Mouse (Mus musculus): ENCODE measurements around the gene Tesc.

GRCm38 (mm10) chr5:117993550-117993949, 34.0 kb upstream of the Tesc start:
- no peak for TF ChIP-seq CTCF (IDR thresholded peaks at IDR 0.05; ENCODE audit: extremely low read depth, insufficient read depth, insufficient read length, insufficient replicate concordance)
- no peak for TF ChIP-seq POLR2A (IDR thresholded peaks at IDR 0.05; ENCODE audit: low read depth, low read length)

Data from spleen, adult 2 months (tissue).